Mouse (Mus musculus): ENCODE results near the gene Piezo1.

The Piezo1 gene

DNA sequence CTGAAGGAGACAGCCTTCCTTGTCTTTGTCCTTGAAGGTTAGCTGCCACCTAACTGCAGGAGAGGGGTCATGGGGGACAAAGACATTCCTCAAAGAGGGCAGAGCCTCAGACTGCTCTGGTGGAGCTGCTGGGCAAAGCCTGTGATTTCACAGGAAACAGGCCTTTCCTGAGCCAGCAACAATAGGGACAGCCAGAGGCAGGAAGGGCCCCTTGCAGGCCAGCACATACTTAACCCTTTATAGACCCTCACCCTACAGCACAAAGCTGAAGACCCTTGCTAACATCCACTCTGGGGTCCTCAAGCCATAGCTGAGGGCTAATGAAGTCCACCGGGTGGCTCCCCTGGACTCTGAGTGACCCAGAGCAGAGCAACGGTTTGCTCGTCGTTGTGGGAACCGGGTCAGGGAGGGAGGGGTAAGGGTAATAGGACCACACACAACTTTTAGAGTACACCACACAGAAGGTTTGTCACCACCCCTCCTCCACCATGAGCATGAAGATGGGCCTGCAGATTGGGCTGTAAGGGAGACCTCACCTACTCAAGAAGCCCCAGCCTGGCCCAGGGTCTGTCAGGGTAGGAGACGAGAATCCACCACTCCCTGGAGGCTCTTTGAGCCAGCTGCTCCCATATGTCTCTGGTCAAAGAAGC, 33.5 kb downstream of the Piezo1 start:
- Histone ChIP-seq H3K4me1 (replicated peaks; ENCODE audit: low read depth, low read length) (peaks cover 98% of the 10 kb centered on the region), H3K9me3 (ENCODE audit: low read length) (no peaks in the 10 kb centered on the region), H3K4me3 (replicated peaks; ENCODE audit: low read length) (peak overlapping the region; percentile 32), H3K36me3 (ENCODE audit: insufficient read depth, low read length) (peaks cover 54% of the 10 kb centered on the region), H3K27me3 (ENCODE audit: insufficient read depth, low read length) (no peaks in the 10 kb centered on the region)
- TF ChIP-seq CTCF (conservative IDR thresholded peaks at IDR 0.05; ENCODE audit: low read length): no peak
- no peak for TF ChIP-seq POU5F1 (IDR thresholded peaks at IDR 0.05; ENCODE audit: borderline replicate concordance, low read length)
- TF ChIP-seq NANOG (IDR thresholded peaks at IDR 0.05; ENCODE audit: borderline replicate concordance, low read length): no peak

DNA sequence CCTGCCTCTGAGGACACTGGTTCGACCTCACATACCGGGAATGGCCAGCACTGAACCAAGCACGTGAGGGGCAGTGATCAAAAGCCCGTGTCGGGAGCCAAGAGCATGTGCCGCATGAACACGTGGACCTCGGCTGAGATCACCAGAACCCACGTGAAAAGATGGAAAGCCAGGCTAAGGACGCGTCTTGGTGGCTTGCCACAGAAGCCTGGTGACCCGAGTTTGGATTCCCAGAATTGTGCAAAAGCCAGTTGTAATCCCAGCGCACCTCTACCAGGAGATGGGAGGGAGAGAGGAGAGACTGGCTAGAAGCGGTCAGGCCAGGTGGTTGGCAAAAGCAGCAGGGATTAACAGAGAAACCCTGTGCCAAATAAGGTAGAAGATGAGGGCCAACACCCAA, 35.4 kb downstream of the Piezo1 start:
- TF ChIP-seq NANOG (IDR thresholded peaks at IDR 0.05; ENCODE audit: borderline replicate concordance, low read length): no peak
- no peak for TF ChIP-seq POU5F1 (IDR thresholded peaks at IDR 0.05; ENCODE audit: borderline replicate concordance, low read length)
- no peak for TF ChIP-seq CTCF (conservative IDR thresholded peaks at IDR 0.05; ENCODE audit: low read length)
- Histone ChIP-seq H3K4me3 (replicated peaks; ENCODE audit: low read length) (no peak overlapping the region), H3K36me3 (ENCODE audit: insufficient read depth, low read length) (peaks cover 73% of the 10 kb centered on the region), H3K4me1 (replicated peaks; ENCODE audit: low read depth, low read length) (peaks cover 100% of the 10 kb centered on the region), H3K27me3 (ENCODE audit: insufficient read depth, low read length) (no peaks in the 10 kb centered on the region), H3K9me3 (ENCODE audit: low read length) (no peaks in the 10 kb centered on the region)

DNA sequence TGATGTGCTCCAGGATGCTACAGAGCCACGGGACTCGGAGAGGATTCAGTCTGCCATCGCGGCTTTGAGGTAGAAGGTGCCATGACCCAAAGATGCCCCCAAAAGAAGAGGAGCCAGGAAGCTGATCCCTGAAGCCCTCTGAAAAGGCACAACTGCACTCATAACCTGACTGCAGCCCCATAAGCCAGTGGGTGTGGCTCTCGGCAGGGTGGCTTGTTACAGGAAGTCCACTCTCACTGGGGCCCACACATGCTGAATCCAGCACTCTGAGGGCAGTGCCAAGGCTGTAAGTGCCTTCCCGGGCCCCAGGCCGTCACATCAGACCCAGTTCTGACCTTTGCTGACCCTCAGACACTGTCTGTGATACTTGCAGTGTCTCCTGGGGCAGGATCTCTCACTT, 38.7 kb downstream of the Piezo1 start:
- TF ChIP-seq POU5F1 (IDR thresholded peaks at IDR 0.05; ENCODE audit: borderline replicate concordance, low read length): no peak
- no peak for TF ChIP-seq CTCF (conservative IDR thresholded peaks at IDR 0.05; ENCODE audit: low read length)
- TF ChIP-seq NANOG (IDR thresholded peaks at IDR 0.05; ENCODE audit: borderline replicate concordance, low read length): no peak
- Histone ChIP-seq H3K4me3 (replicated peaks; ENCODE audit: low read length) (peak overlapping the region; percentile 45), H3K36me3 (ENCODE audit: insufficient read depth, low read length) (peaks cover 86% of the 10 kb centered on the region), H3K9me3 (ENCODE audit: low read length) (no peaks in the 10 kb centered on the region), H3K27me3 (ENCODE audit: insufficient read depth, low read length) (no peaks in the 10 kb centered on the region), H3K4me1 (replicated peaks; ENCODE audit: low read depth, low read length) (peaks cover 83% of the 10 kb centered on the region)

DNA sequence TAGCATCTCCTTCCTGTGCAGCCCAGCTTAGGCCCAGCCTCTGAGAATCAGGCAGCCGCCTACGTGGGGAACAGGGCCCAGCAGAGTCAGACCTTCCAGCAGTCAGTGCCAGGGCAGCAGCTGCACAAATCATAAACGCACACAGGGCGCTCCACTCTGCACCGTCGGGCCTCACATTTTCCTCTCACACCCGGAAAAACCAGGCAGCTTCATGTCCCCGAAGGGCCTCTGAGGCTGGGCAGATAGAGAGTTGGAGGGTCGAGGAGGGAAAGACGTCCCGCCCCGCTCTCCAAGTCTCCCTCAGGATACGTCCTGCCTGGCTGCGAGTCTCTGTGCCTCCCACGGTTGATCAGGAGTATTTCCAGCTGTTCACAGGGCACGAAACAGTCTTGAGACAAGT, 39.6 kb downstream of the Piezo1 start:
- Histone ChIP-seq H3K4me1 (replicated peaks; ENCODE audit: low read depth, low read length) (peaks cover 77% of the 10 kb centered on the region), H3K27me3 (ENCODE audit: insufficient read depth, low read length) (no peaks in the 10 kb centered on the region), H3K4me3 (replicated peaks; ENCODE audit: low read length) (peak overlapping the region; percentile 45), H3K36me3 (ENCODE audit: insufficient read depth, low read length) (peaks cover 84% of the 10 kb centered on the region), H3K9me3 (ENCODE audit: low read length) (no peaks in the 10 kb centered on the region)
- TF ChIP-seq POU5F1 (IDR thresholded peaks at IDR 0.05; ENCODE audit: borderline replicate concordance, low read length) (no peak), CTCF (conservative IDR thresholded peaks at IDR 0.05; ENCODE audit: low read length) (no peak), NANOG (IDR thresholded peaks at IDR 0.05; ENCODE audit: borderline replicate concordance, low read length) (no peak)

DNA sequence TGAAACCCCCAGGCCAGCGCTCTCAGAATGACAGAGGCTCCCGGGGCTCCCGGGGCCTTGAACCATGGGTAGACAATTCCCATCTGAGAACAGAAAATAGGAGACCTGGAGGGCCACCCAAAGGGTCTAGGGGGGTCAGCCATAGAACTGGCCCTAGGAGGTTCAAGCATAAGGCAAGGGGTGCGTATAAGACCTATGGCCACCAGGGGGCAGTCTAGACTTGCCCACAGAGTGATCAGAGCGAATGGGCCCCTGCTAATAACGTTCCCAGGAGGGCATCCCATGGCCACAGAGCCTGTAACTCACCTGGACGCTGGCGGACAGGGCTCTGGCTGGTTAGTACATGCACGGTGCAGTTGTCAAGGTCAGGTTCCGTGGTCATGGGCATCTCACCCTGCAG, 50.3 kb downstream of the Piezo1 start:
- H3K9me3 ChIP-seq (ENCODE audit: low read length): no peaks in the 10 kb centered on the region
- TF ChIP-seq CTCF (conservative IDR thresholded peaks at IDR 0.05; ENCODE audit: low read length): peak; percentile 88
- TF ChIP-seq POU5F1 (IDR thresholded peaks at IDR 0.05; ENCODE audit: borderline replicate concordance, low read length): no peak
- no peak overlapping the region for H3K4me3 ChIP-seq (replicated peaks; ENCODE audit: low read length)
- H3K4me1 ChIP-seq (replicated peaks; ENCODE audit: low read depth, low read length): peaks cover 53% of the 10 kb centered on the region
- peaks cover 91% of the 10 kb centered on the region for H3K36me3 ChIP-seq (ENCODE audit: insufficient read depth, low read length)
- no peaks in the 10 kb centered on the region for H3K27me3 ChIP-seq (ENCODE audit: insufficient read depth, low read length)

DNA sequence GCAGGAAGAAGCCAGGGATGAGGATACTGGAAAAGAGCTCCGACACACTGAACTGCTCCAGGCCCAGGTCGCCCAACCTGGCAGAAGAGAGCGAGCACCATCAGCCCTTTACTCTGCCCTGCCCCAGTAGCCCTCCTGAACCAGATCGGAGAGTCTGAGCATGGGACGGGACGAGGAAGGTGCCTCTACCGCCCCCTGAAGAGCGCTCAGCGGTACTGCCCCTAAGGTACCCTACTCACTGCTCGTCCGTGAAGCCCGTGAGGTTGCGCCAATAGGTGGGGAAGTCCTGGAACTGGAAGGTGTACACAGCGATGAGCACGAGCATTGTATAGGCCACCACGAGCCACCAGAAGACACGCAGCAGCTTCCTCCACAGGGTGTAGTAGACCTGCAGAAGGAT, 53.2 kb downstream of the Piezo1 start:
- Histone ChIP-seq H3K4me3 (replicated peaks; ENCODE audit: low read length) (peak overlapping the region; percentile 63), H3K4me1 (replicated peaks; ENCODE audit: low read depth, low read length) (peaks cover 45% of the 10 kb centered on the region), H3K9me3 (ENCODE audit: low read length) (no peaks in the 10 kb centered on the region), H3K27me3 (ENCODE audit: insufficient read depth, low read length) (no peaks in the 10 kb centered on the region), H3K36me3 (ENCODE audit: insufficient read depth, low read length) (peaks cover 94% of the 10 kb centered on the region)
- no peak for TF ChIP-seq POU5F1 (IDR thresholded peaks at IDR 0.05; ENCODE audit: borderline replicate concordance, low read length)
- peak; percentile 81 for TF ChIP-seq CTCF (conservative IDR thresholded peaks at IDR 0.05; ENCODE audit: low read length)

DNA sequence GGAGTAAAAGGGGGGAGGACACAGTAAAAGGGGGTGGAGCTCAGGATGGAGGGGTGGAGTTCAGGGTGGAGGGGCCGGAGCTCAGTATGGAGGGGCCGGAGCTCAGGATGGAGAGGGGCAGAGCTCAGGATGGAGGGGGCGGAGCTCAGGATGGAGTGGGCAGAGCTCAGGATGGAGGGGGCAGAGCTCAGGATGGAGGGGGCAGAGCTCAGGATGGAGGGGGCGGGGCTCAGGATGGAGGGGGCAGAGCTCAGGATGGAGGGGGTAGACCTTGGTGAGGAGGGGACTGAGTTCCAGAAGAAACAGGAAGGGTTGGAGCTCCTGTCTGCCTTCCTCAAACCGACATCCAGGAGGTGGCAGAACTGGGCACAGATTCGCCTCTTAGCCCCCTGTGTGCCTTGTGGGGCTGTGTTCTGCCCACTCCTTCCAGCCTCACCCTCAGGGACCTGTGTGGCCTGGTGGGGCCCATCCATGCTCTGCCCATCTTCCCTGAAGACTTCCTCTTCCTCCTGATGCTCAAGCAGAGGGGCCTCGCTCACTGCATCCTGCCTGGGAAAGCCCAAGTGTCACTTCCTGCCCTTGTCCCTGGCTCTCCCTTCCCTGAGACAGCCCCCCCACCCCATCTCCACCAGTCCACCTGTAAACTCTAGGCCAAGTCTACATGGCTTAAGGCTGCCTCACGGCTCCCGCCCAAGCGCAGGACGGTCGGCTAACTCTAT, 54.0 kb downstream of the Piezo1 start:
- H3K36me3 ChIP-seq (ENCODE audit: insufficient read depth, low read length): peaks cover 95% of the 10 kb centered on the region
- peaks cover 49% of the 10 kb centered on the region for H3K4me1 ChIP-seq (replicated peaks; ENCODE audit: low read depth, low read length)
- H3K27me3 ChIP-seq (ENCODE audit: insufficient read depth, low read length): no peaks in the 10 kb centered on the region
- H3K4me3 ChIP-seq (replicated peaks; ENCODE audit: low read length): peak overlapping the region; percentile 63
- TF ChIP-seq POU5F1 (IDR thresholded peaks at IDR 0.05; ENCODE audit: borderline replicate concordance, low read length): no peak
- TF ChIP-seq NANOG (IDR thresholded peaks at IDR 0.05; ENCODE audit: borderline replicate concordance, low read length): no peak
- no peaks in the 10 kb centered on the region for H3K9me3 ChIP-seq (ENCODE audit: low read length)

DNA sequence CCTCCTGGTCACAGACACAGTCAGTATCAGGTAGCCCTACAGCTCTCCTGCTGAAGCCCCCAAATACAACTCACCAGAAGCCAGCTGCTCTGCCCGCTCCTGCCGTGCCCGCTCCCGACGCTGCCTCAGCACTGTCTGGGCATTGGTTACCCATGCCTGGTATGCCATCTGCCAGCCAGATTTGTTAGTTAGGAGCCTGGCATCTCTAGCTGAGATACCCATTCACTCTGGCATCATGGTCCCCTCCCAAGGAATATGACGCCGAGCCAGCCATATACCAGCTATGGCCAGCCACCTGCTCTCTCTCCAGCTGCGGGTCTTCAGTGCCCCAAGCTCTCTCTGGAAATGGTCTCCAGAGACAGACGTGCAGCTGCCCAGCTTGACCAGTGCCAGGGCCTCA, 62.7 kb downstream of the Piezo1 start:
- H3K27me3 ChIP-seq (ENCODE audit: insufficient read depth, low read length): no peaks in the 10 kb centered on the region
- no peaks in the 10 kb centered on the region for H3K9me3 ChIP-seq (ENCODE audit: low read length)
- no peak overlapping the region for H3K4me3 ChIP-seq (replicated peaks; ENCODE audit: low read length)
- H3K4me1 ChIP-seq (replicated peaks; ENCODE audit: low read depth, low read length): peaks cover 41% of the 10 kb centered on the region
- TF ChIP-seq POU5F1 (IDR thresholded peaks at IDR 0.05; ENCODE audit: borderline replicate concordance, low read length) (no peak), CTCF (conservative IDR thresholded peaks at IDR 0.05; ENCODE audit: low read length) (no peak)
- H3K36me3 ChIP-seq (ENCODE audit: insufficient read depth, low read length): peaks cover 96% of the 10 kb centered on the region

DNA sequence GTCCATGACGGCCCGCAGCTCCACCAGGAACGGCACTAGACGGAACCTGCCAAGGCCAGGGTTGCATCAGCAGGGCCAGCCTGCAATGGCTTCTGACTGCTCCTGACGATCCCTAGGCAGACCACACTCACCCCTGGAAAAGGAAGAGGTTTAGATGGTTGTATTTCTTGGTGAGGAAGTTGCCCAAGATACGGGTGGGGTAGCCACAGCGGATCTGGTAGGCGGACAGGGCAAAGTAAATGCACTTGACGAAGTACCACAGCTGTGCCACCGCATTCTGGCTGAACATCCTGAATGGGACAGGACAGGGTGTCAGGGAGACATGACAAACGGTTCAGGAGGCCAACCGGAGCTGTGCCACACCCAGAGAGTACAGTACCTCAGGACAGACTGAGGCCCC, 66.3 kb downstream of the Piezo1 start:
- no peak for TF ChIP-seq CTCF (conservative IDR thresholded peaks at IDR 0.05; ENCODE audit: low read length)
- TF ChIP-seq NANOG (IDR thresholded peaks at IDR 0.05; ENCODE audit: borderline replicate concordance, low read length): no peak
- TF ChIP-seq POU5F1 (IDR thresholded peaks at IDR 0.05; ENCODE audit: borderline replicate concordance, low read length): no peak
- H3K4me3 ChIP-seq (replicated peaks; ENCODE audit: low read length): no peak overlapping the region

More for the DNA sequence above, 66.3 kb downstream of the Piezo1 start:
- Histone ChIP-seq H3K27me3 (ENCODE audit: insufficient read depth, low read length) (no peaks in the 10 kb centered on the region), H3K9me3 (ENCODE audit: low read length) (peaks cover 1% of the 10 kb centered on the region; the same call in 1 of the 2 replicates), H3K4me1 (replicated peaks; ENCODE audit: low read depth, low read length) (peaks cover 41% of the 10 kb centered on the region), H3K36me3 (ENCODE audit: insufficient read depth, low read length) (peaks cover 100% of the 10 kb centered on the region)

Measured in E14TG2a.4 (cell line).